Mouse (Mus musculus) embryo, embryonic 11.5 days (tissue): Measurements from ENCODE around the gene Dlx1.

Source experiments
- DNase-seq: peaks from one replicate; pipeline ENCODE4 v3.0.0-alpha.2; 2012; ENCODE audit warnings: low read depth, low spot score

The Dlx1 gene

GRCm38 (mm10) chr2:71527323-71528013 lies 445 bp upstream of the Dlx1 start:
- DNase-seq: no peak

- no peak for DNase-seq
Measured at GRCm38 (mm10) chr2:71528714-71529510, 999 bp downstream of the Dlx1 start.

- DNase-seq: peak; percentile 73
Measured at GRCm38 (mm10) chr2:71529511-71530351, 1.8 kb downstream of the Dlx1 start.

GRCm38 (mm10) chr2:71530391-71531123 lies 2.6 kb downstream of the Dlx1 start:
- no peak for DNase-seq

- DNase-seq: no peak
Measured at GRCm38 (mm10) chr2:71531124-71531590, 3.2 kb downstream of the Dlx1 start.

- DNase-seq: no peak
Measured at GRCm38 (mm10) chr2:71531990-71532970, 4.4 kb downstream of the Dlx1 start.

- no peak for DNase-seq
Measured at GRCm38 (mm10) chr2:71533094-71533493, 5.2 kb downstream of the Dlx1 start.

- DNase-seq: no peak
Measured at GRCm38 (mm10) chr2:71534242-71535052, 6.5 kb downstream of the Dlx1 start.

GRCm38 (mm10) chr2:71540611-71541417 lies 12.9 kb downstream of the Dlx1 start:
- no peak for DNase-seq

- DNase-seq: no peak
Measured at GRCm38 (mm10) chr2:71541418-71542226, 13.7 kb downstream of the Dlx1 start.

GRCm38 (mm10) chr2:71542227-71542815 lies 14.4 kb downstream of the Dlx1 start:
- no peak for DNase-seq

GRCm38 (mm10) chr2:71542816-71543301 lies 14.9 kb downstream of the Dlx1 start:
- DNase-seq: no peak

GRCm38 (mm10) chr2:71543531-71543930 lies 15.6 kb downstream of the Dlx1 start:
- no peak for DNase-seq

- no peak for DNase-seq
Measured at GRCm38 (mm10) chr2:71543948-71544347, 16.0 kb downstream of the Dlx1 start.

GRCm38 (mm10) chr2:71544391-71545285 lies 16.7 kb downstream of the Dlx1 start:
- DNase-seq: no peak

GRCm38 (mm10) chr2:71545401-71545881 lies 17.5 kb downstream of the Dlx1 start:
- DNase-seq: no peak
